Mouse (Mus musculus): Measurements from ENCODE around the gene Osbpl3. TPM values are rescaled to one million over a fixed set of nuclear protein-coding genes. Genes with fewer than 3 reads are reported as not detected.
"Not testable (repeated sequence)": the region's sequence is repeated elsewhere in the genome, so short reads cannot be mapped to it uniquely, and the experiment has no call there.

The Osbpl3 gene
- total and polyA plus RNA-seq, 3 experiments = 0.16 TPM; not detected in 2

DNA sequence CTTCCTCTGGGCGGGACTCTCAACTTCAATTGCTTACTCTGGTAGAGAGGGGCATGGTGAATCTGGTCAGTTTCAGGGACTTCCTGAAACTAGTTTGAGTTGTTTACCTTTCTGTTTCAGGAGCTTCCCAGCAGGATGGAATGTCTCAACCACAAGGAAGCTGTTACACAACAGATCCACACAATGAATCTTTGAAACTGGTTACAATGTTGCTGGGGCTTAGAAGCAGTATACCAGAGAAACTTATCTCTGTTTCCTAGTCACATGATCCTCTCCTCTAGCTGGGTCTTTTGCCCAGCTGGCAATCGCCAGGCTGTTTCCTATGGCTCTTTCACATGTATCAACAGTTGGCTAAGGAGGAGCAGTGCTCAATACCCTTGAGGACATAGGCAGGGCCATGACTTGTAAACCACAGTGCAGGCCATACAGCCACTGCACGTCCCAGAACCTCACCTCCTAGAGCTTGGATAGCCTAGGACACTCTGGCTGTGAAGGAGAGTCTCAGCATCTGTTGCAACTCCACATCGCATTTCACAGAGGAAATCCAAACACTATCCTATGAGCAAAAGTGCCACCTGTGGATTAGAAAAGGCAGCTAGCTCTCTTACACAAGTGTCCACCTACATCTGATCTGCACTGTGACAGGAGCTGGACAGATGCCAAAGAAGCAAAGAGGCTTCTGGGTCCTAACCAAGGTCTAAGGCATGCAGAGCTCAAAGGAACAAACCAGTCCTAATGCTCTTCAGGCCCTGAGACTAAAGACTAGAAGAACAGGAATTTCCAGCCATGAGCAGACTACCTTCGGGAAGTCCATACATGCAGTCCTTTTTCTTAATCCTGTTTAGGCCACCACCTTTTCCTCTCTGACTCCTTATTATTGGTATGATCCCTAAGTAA is 14.8 kb downstream of the Osbpl3 start:
- no peak for TF ChIP-seq GATA1 (IDR thresholded peaks at IDR 0.05; ENCODE audit: borderline replicate concordance, low read length)
- no peak for TF ChIP-seq GATA2 (IDR thresholded peaks at IDR 0.05; ENCODE audit: borderline replicate concordance, low read depth, low read length)
- TF ChIP-seq CTCF (IDR thresholded peaks at IDR 0.05; ENCODE audit: low read depth, low read length) = no peak
- no peak for TF ChIP-seq TAL1 (conservative IDR thresholded peaks at IDR 0.05; ENCODE audit: low read depth, low read length)
- TF ChIP-seq POLR2AphosphoS5 (IDR thresholded peaks at IDR 0.05; ENCODE audit: insufficient replicate concordance, low read depth, low read length) = no peak
- H3K4me1 ChIP-seq (ENCODE audit: insufficient read depth, low read depth, low read length) = no peaks in the 10 kb centered on the region
- DNase-seq (ENCODE audit: low spot score) = no peak
- no peaks in the 10 kb centered on the region for H3K36me3 ChIP-seq (replicated peaks)
- no peaks in the 10 kb centered on the region for H3K9me3 ChIP-seq (replicated peaks)
- H3K27me3 ChIP-seq (ENCODE audit: insufficient read depth, low read length) = peaks cover 2% of the 10 kb centered on the region
- no peak overlapping the region for H3K4me3 ChIP-seq (ENCODE audit: low read depth, low read length)
- no peak for ATAC-seq (ENCODE audit: extremely low read depth, insufficient number of reproducible peaks, low FRiP score, poor library complexity, severe bottlenecking)

DNA sequence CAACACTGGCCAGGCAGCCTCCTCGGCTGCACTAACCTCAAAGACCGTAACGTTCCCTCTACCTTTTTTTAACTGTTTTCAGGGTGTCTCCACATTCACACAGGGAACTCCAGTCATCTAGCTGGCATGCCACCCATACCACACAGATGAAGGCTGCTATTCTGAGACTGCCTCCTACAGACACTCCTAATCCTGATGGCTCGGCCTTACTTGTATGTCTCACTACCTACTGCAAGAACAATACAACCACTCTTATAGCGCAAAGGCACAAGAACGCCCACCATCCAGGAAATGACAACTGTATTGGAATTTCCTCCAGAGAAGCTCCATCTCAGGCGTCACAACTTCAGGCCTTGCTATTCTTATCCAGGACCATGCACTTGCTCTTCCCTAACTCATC is 15.8 kb downstream of the Osbpl3 start:
- Histone ChIP-seq H3K36me3 (replicated peaks) (no peaks in the 10 kb centered on the region), H3K4me3 (ENCODE audit: low read depth, low read length) (no peak overlapping the region), H3K4me1 (ENCODE audit: insufficient read depth, low read depth, low read length) (no peaks in the 10 kb centered on the region), H3K27me3 (ENCODE audit: insufficient read depth, low read length) (peaks cover 2% of the 10 kb centered on the region), H3K9me3 (replicated peaks) (no peaks in the 10 kb centered on the region)
- TF ChIP-seq GATA2 (IDR thresholded peaks at IDR 0.05; ENCODE audit: borderline replicate concordance, low read depth, low read length) (no peak), CTCF (IDR thresholded peaks at IDR 0.05; ENCODE audit: low read depth, low read length) (no peak), GATA1 (IDR thresholded peaks at IDR 0.05; ENCODE audit: borderline replicate concordance, low read length) (no peak), POLR2AphosphoS5 (IDR thresholded peaks at IDR 0.05; ENCODE audit: insufficient replicate concordance, low read depth, low read length) (no peak), TAL1 (conservative IDR thresholded peaks at IDR 0.05; ENCODE audit: low read depth, low read length) (no peak)
- no peak for ATAC-seq (ENCODE audit: extremely low read depth, insufficient number of reproducible peaks, low FRiP score, poor library complexity, severe bottlenecking)
- no peak for DNase-seq (ENCODE audit: low spot score)

DNA sequence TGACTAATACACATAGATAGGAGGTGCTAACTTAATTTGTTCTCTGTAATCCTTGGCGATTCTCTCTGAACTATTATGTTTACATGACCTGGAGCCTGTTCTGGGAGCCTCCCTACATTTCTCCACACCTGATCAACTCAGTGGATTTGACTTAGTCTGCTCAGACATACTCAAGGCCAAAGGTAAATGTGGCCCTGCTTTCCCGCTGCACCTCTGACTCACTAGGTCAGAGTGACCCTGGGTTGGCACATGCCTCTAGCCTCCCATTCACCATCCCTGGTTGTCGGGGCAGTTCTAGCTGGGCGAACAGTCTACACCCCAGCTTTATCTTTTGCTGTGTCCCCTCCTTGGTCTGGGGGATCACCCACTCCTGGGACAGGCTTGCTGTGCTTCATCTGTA is 17.1 kb downstream of the Osbpl3 start:
- not testable (repeated sequence) for H3K4me1 ChIP-seq (ENCODE audit: insufficient read depth, low read depth, low read length); DNase-seq (ENCODE audit: low spot score); H3K36me3 ChIP-seq (replicated peaks); ATAC-seq (ENCODE audit: extremely low read depth, insufficient number of reproducible peaks, low FRiP score, poor library complexity, severe bottlenecking); H3K4me3 ChIP-seq (ENCODE audit: low read depth, low read length); H3K27me3 ChIP-seq (ENCODE audit: insufficient read depth, low read length); H3K9me3 ChIP-seq (replicated peaks)

DNA sequence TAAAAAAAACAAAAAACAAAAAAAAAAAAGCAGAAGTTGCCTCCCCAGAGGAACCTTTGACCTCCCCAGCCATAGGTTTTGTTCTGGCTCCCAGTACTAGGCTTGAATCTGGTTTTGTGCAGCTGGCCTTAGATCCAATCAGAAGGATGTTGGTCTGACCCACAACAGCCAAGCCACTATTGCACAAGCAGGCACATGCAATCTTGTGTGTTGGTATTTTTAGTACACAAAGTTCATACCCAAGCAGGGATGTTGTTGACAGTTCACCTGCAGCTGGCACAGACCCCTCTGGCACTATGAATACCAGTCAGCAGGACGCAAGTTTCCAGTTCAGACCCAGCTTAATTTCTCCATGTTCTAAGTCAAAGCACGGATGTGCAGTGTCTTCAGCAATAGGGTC is 18.2 kb downstream of the Osbpl3 start:
- no peaks in the 10 kb centered on the region for H3K4me1 ChIP-seq (ENCODE audit: insufficient read depth, low read depth, low read length)
- ATAC-seq (ENCODE audit: extremely low read depth, insufficient number of reproducible peaks, low FRiP score, poor library complexity, severe bottlenecking) (no peak), DNase-seq (ENCODE audit: low spot score) (no peak)
- TF ChIP-seq GATA1 (IDR thresholded peaks at IDR 0.05; ENCODE audit: borderline replicate concordance, low read length) (no peak), GATA2 (IDR thresholded peaks at IDR 0.05; ENCODE audit: borderline replicate concordance, low read depth, low read length) (no peak), POLR2AphosphoS5 (IDR thresholded peaks at IDR 0.05; ENCODE audit: insufficient replicate concordance, low read depth, low read length) (no peak), TAL1 (conservative IDR thresholded peaks at IDR 0.05; ENCODE audit: low read depth, low read length) (no peak), CTCF (IDR thresholded peaks at IDR 0.05; ENCODE audit: low read depth, low read length) (no peak)
- H3K9me3 ChIP-seq (replicated peaks) = no peaks in the 10 kb centered on the region
- no peaks in the 10 kb centered on the region for H3K36me3 ChIP-seq (replicated peaks)
- no peak overlapping the region for H3K4me3 ChIP-seq (ENCODE audit: low read depth, low read length)
- no peaks in the 10 kb centered on the region; the same call in 1 of the 2 replicates for H3K27me3 ChIP-seq (ENCODE audit: insufficient read depth, low read length)

DNA sequence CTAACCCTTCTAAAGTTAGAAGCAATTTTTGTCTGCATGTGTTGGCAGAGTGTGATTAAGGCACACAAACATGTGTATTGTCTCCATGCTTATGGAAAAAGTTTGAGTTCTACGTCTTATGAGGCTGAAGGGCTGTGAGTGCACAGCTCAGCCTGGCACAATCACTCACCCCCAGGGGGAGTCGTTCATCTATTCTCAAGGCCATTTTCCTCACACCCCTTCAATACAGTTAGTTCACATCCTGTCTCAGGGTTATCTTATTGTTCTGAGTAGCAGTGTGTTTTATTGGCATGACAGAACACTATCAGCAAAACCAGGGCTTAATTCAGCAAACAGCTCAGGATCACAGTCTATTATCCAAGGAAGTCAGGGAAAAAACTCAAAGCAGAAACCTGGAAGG is 19.3 kb downstream of the Osbpl3 start:
- DNase-seq (ENCODE audit: low spot score) (no peak), ATAC-seq (ENCODE audit: extremely low read depth, insufficient number of reproducible peaks, low FRiP score, poor library complexity, severe bottlenecking) (no peak)
- Histone ChIP-seq H3K27me3 (ENCODE audit: insufficient read depth, low read length) (no peaks in the 10 kb centered on the region; the same call in 1 of the 2 replicates), H3K4me3 (ENCODE audit: low read depth, low read length) (no peak overlapping the region), H3K36me3 (replicated peaks) (no peaks in the 10 kb centered on the region), H3K4me1 (ENCODE audit: insufficient read depth, low read depth, low read length) (no peaks in the 10 kb centered on the region), H3K9me3 (replicated peaks) (no peaks in the 10 kb centered on the region)
- TF ChIP-seq CTCF (IDR thresholded peaks at IDR 0.05; ENCODE audit: low read depth, low read length) = no peak
- no peak for TF ChIP-seq POLR2AphosphoS5 (IDR thresholded peaks at IDR 0.05; ENCODE audit: insufficient replicate concordance, low read depth, low read length)
- no peak for TF ChIP-seq GATA2 (IDR thresholded peaks at IDR 0.05; ENCODE audit: borderline replicate concordance, low read depth, low read length)
- TF ChIP-seq TAL1 (conservative IDR thresholded peaks at IDR 0.05; ENCODE audit: low read depth, low read length) = no peak
- TF ChIP-seq GATA1 (IDR thresholded peaks at IDR 0.05; ENCODE audit: borderline replicate concordance, low read length) = no peak

DNA sequence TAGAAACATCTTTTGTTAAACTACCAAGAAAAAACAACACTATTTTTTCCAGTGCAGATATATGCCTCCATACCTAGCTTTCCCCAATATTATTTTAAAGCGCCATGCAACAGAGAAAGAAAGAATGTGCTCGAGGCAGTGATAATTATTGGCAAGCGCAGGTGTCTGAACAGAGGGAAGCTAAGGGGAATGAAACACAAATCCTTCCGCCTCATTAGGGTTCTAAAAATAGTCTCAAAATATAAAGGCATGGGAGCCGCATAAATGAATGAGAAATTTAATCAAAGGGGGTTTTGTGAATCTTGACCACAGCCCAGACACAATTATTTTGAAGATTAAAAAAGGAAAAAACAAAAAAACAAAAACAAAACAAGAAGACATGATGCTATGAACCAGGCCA is 23.5 kb downstream of the Osbpl3 start:
- ATAC-seq (ENCODE audit: extremely low read depth, insufficient number of reproducible peaks, low FRiP score, poor library complexity, severe bottlenecking) = no peak
- no peak for TF ChIP-seq GATA2 (IDR thresholded peaks at IDR 0.05; ENCODE audit: borderline replicate concordance, low read depth, low read length)
- no peak for TF ChIP-seq CTCF (IDR thresholded peaks at IDR 0.05; ENCODE audit: low read depth, low read length)
- TF ChIP-seq POLR2AphosphoS5 (IDR thresholded peaks at IDR 0.05; ENCODE audit: insufficient replicate concordance, low read depth, low read length) = no peak
- TF ChIP-seq GATA1 (IDR thresholded peaks at IDR 0.05; ENCODE audit: borderline replicate concordance, low read length) = no peak
- no peak for TF ChIP-seq TAL1 (conservative IDR thresholded peaks at IDR 0.05; ENCODE audit: low read depth, low read length)

More for the DNA sequence above, 23.5 kb downstream of the Osbpl3 start:
- H3K36me3 ChIP-seq (replicated peaks) = no peaks in the 10 kb centered on the region
- no peak overlapping the region for H3K4me3 ChIP-seq (ENCODE audit: low read depth, low read length)
- H3K4me1 ChIP-seq (ENCODE audit: insufficient read depth, low read depth, low read length) = no peaks in the 10 kb centered on the region
- H3K9me3 ChIP-seq (replicated peaks) = no peaks in the 10 kb centered on the region
- no peaks in the 10 kb centered on the region; the same call in 1 of the 2 replicates for H3K27me3 ChIP-seq (ENCODE audit: insufficient read depth, low read length)
- no peak for DNase-seq (ENCODE audit: low spot score)
